Mouse (Mus musculus) heart, embryonic 16.5 days (tissue): ENCODE results near the gene Rpusd1. TPM values are rescaled to one million over a fixed set of nuclear protein-coding genes. Genes with fewer than 3 reads are reported as not detected.

Experiments used
- ATAC-seq: fragments of 200-750 bp; cut with Nextera tagmentation; replicated peaks from 2 replicates; pipeline ENCODE4 v1.8.0; 2017; ENCODE audit warnings: moderate number of reproducible peaks; ENCODE audit not compliant: insufficient read depth, low FRiP score; ENCODE audit errors: extremely low read depth
- H3K27ac ChIP-seq: fragments of 300-500 bp; sonication (generic); 2 replicates; pipeline ENCODE4 v1.5.1; 2014; ENCODE audit warnings: mild to moderate bottlenecking, low read length, control low read depth, moderate library complexity
- H3K27me3 ChIP-seq: fragments of 300-500 bp; sonication (generic); 2 replicates; pipeline ENCODE4 v1.6.1; 2014; ENCODE audit warnings: low read length, mixed read lengths; ENCODE audit not compliant: control insufficient read depth, insufficient read depth
- H3K36me3 ChIP-seq: fragments of 300-500 bp; sonication (generic); 2 replicates; pipeline ENCODE4 v1.6.1; 2014; ENCODE audit not compliant: control insufficient read depth, insufficient read depth
- H3K4me1 ChIP-seq: fragments of 300-500 bp; sonication (generic); 2 replicates; pipeline ENCODE4 v1.6.1; 2014; ENCODE audit warnings: low read length, mixed read lengths; ENCODE audit not compliant: control insufficient read depth, insufficient read depth
- H3K4me2 ChIP-seq: fragments of 300-500 bp; sonication (generic); 2 replicates; pipeline ENCODE4 v1.6.1; 2014; ENCODE audit warnings: low read depth, mild to moderate bottlenecking, control low read depth, low read length
- H3K4me3 ChIP-seq: fragments of 300-500 bp; sonication (generic); 2 replicates; pipeline ENCODE4 v1.5.1; 2014; ENCODE audit warnings: mild to moderate bottlenecking, control low read depth, low read length
- H3K9ac ChIP-seq: fragments of 300-500 bp; sonication (generic); 2 replicates; pipeline ENCODE4 v1.6.1; 2014; ENCODE audit warnings: low read length, control low read depth
- H3K9me3 ChIP-seq: fragments of 300-500 bp; sonication (generic); replicated peaks from 2 replicates; pipeline ENCODE4 v1.6.1; 2016; ENCODE audit warnings: low read length; ENCODE audit not compliant: control insufficient read depth
- WGBS: fragments of 180-500 bp; shearing (Covaris S2); extraction: QIAGEN DNeasy Blood & Tissue Kit; methylation state at CpG from one replicate; pipeline ENCODE4 v1.1.7; 2014; 5-methylcytosine and 5-hydroxymethylcytosine counted together
- polyA plus RNA-seq: library from polyadenylated mRNA; unstranded; fragments of >200 nt; fragmentation: Nextera tagmentation; extraction: Ambion mirVana; gene quantifications from 2 replicates; pipeline ENCODE4 v1.2.1, GENCODE M21; 2015

Rpusd1 gene
- polyA plus RNA-seq, 1 experiment from 2014 or later = 12.7 TPM

DNA sequence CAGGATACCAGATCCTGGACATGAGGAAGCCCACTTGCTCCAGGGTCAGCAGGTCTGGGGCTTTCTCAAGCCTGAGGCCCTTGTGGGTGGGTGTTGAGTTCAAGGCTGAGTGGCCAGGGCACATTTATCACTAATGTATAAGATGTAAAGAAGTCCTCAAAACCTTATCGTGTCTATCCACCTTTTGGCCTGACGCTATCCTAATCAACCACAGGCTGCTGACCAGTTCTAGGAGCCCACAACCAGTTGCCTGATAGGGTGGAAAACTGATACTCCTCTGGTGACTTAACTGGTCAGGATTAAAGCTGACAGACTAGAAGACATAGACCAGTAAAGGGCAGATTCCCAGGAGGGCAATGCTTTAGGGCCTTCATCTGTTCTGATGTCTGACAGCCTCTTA lies 17.5 kb upstream of the Rpusd1 start:
- no peak for ATAC-seq
- 73% methylated on average over 2 of the region's 2 CpGs for WGBS
- Histone ChIP-seq H3K27me3 (no peaks in the 10 kb centered on the region; the same call in 1 of the 2 replicates), H3K36me3 (no peaks in the 10 kb centered on the region), H3K4me2 (no peak overlapping the region), H3K9me3 (peaks cover 4% of the 10 kb centered on the region), H3K4me3 (no peak overlapping the region), H3K27ac (no peak overlapping the region), H3K4me1 (no peaks in the 10 kb centered on the region), H3K9ac (no peak overlapping the region)

DNA sequence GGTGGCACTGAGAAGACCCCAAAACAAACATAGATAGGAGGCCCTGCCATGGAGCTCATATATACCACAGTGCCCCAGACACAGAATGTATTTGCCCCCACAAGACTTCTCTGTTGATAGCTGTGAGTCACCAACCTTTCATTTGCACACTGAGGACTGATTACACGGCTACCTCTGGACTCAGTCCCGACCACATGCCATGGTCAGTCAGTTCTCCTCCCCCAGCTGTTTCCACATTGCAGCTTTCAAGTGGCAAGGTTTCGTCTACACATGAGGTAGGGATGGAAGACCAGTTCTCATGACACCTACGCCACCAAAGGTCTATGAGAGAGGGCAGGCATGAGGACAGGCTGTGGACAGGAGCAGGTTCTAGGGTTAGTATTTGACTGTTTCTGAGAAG lies 16.3 kb upstream of the Rpusd1 start:
- H3K4me2 ChIP-seq = no peak overlapping the region
- peaks cover under 1% of the 10 kb centered on the region; the same call in 1 of the 2 replicates for H3K27me3 ChIP-seq
- 54% methylated on average over 4 of the region's 4 CpGs for WGBS
- no peak overlapping the region for H3K27ac ChIP-seq
- no peaks in the 10 kb centered on the region for H3K4me1 ChIP-seq
- H3K9ac ChIP-seq = no peak overlapping the region
- H3K36me3 ChIP-seq = no peaks in the 10 kb centered on the region
- H3K9me3 ChIP-seq = peaks cover 4% of the 10 kb centered on the region
- H3K4me3 ChIP-seq = no peak overlapping the region
- no peak for ATAC-seq

DNA sequence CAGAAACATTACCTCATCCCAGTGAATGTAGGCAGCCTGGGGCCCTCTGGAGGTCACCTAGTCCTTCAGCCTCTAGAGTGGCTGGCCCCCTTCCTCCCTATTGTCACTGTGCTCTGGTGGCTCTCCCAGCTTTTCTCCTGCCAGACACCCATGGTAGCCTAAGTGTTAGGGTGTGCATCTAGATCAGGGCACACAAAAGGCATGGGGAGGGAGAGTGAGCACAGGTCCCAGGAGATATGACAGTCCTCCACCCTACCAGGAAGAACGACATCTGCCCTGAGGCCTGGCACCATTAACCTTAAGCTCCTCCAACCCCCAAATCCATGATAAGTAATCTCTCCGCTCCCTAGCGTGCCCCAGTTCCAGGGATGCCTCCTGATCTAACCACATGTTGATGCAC lies 11.8 kb upstream of the Rpusd1 start:
- ATAC-seq = no peak
- Histone ChIP-seq H3K36me3 (peaks cover 2% of the 10 kb centered on the region; the same call in 1 of the 2 replicates), H3K27me3 (peaks cover 23% of the 10 kb centered on the region), H3K4me3 (no peak overlapping the region), H3K9me3 (no peaks in the 10 kb centered on the region), H3K4me1 (0 out of 2 replicates have a peak, but pooled peaks cover 4% of the 10 kb centered on the region), H3K9ac (no peak overlapping the region), H3K4me2 (no peak overlapping the region), H3K27ac (no peak overlapping the region)
- WGBS = 53% methylated on average over 3 of the region's 3 CpGs

DNA sequence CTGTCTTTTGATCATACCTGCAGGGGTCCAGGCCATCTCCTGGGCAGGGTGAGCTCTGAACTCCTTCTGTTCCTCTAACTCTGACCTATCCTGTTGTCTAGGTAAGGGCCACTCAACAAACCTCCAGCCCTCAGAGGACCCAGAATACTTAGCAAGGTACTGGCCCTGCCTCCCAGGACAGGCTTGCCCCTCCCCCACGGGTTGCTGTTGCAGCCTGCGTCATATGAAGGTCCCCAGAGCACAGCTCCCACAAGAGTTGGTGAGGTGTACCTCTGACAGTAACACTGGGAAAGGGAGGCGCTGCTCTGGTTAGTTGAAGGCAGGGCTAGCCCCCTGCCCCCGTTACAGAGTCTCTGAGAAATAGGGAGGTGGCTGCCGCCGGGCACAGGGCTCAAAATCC lies 11.3 kb upstream of the Rpusd1 start:
- Histone ChIP-seq H3K9me3 (no peaks in the 10 kb centered on the region), H3K27me3 (peaks cover 23% of the 10 kb centered on the region), H3K4me3 (no peak overlapping the region), H3K36me3 (peaks cover 2% of the 10 kb centered on the region; the same call in 1 of the 2 replicates), H3K4me2 (no peak overlapping the region), H3K4me1 (0 out of 2 replicates have a peak, but pooled peaks cover 4% of the 10 kb centered on the region), H3K27ac (no peak overlapping the region), H3K9ac (no peak overlapping the region)
- ATAC-seq = no peak
- WGBS = 7% methylated on average over 6 of the region's 6 CpGs

DNA sequence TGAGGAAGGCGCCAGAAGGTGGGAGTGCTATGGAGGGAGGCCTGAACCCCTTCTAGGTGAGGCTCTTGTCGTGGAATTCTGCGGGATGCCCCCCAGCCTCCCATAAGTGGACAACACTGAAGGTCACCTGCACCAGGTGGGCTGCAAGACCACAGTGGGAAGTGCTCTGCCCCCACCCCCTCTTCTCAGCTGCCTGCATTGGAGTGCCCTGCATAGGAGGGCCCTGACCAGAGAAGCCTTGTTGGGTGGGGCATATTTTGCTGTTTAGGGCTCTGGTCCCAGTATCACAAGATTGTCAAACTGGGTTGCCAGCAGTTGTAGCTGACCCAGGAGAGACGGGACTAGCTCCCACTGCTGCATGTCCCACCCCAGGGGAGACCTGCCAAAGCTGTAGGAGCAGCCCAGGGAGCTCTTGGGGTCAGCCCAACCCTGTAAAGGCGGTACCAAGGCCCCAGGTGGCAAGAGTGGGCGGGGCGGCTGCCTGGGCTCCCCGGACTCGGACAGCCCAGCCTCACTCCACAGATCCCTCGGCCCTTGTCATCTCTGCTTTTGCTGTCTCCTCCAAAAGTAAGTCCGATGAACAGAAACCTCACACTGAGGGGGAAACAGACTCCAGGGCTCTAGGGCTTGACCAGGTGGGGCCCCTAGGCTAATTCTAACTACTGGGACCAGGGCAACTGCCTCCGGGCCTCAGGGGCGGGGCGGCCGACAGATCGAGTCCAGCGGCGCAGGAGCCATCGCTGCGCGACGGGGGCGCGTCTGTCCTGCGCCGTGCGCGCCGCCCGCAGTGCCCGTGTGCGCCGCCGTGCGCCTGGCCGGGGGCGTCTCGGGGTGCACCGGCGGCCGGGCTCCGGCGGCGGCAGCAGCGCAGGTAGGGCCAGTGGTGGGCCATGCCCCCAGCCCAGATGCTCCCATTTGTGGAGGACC lies 10.5 kb upstream of the Rpusd1 start, which contains the start of gene Gng13:
TSS of gene Gng13 (plus strand) at position 461 of the 927 bp plus-strand sequence.
- H3K27me3 ChIP-seq = peaks cover 23% of the 10 kb centered on the region
- WGBS = 2% methylated on average over 45 of the region's 45 CpGs
- H3K36me3 ChIP-seq = peaks cover 2% of the 10 kb centered on the region; the same call in 1 of the 2 replicates
- no peak within 1 kb of the TSS for H3K27ac ChIP-seq
- ATAC-seq = peak; percentile 54; the same call in 1 of the 2 replicates
- H3K9me3 ChIP-seq = no peaks in the 10 kb centered on the region
- H3K4me3 ChIP-seq = peak within 1 kb of the TSS; percentile 52
- 0 out of 2 replicates have a peak, but pooled peaks cover 4% of the 10 kb centered on the region for H3K4me1 ChIP-seq
- peak within 1 kb of the TSS; percentile 62 for H3K9ac ChIP-seq
- H3K4me2 ChIP-seq = peak within 1 kb of the TSS; percentile 79

DNA sequence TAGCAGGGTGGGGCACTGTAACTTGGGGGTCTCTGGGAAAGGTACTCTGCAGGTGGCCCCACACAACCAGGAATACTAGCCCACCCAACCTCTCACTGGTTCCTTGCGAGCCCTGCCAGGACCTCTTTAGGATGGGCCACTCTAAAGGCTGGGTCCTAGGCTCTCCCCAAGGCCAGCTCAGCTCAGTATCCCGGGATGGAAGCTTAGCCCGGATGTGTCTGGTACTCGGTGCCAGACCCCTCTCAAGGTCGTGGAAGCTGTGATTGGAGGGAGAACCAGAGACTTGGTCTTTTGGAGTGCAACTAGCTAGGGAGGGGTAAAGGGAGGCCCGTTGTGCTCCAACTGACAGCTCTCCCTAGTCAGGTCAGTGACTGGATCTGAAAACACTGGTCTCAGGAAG lies 9.8 kb upstream of the Rpusd1 start:
- Histone ChIP-seq H3K4me3 (peak overlapping the region; percentile 52), H3K27ac (no peak overlapping the region), H3K9ac (peak overlapping the region; percentile 62; the same call in 1 of the 2 replicates), H3K27me3 (peaks cover 23% of the 10 kb centered on the region), H3K36me3 (peaks cover 2% of the 10 kb centered on the region; the same call in 1 of the 2 replicates), H3K4me2 (peak overlapping the region; percentile 79), H3K9me3 (no peaks in the 10 kb centered on the region), H3K4me1 (0 out of 2 replicates have a peak, but pooled peaks cover 4% of the 10 kb centered on the region)
- 19% methylated on average over 6 of the region's 6 CpGs for WGBS
- ATAC-seq = no peak

DNA sequence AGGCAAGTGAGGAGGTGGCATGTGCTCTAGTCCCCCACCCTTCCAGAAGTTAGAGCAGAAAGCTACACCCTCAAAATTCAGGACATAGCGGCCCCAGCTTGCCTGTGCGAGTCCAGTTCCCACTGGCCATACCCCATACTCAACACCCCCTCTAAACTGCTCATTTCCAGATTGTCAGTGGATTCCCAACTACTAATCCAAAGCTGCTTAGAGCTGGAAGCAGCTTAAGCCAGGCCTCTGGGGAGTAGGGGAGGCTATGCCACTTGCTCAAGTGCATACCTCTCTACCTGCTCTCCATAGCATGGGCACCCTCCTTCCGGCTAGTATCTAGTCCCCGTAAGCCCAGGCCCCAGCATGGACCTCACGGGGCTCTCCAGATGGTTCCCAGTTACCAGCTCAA lies 6.0 kb upstream of the Rpusd1 start:
- 95% methylated on average over 5 of the region's 5 CpGs for WGBS

DNA sequence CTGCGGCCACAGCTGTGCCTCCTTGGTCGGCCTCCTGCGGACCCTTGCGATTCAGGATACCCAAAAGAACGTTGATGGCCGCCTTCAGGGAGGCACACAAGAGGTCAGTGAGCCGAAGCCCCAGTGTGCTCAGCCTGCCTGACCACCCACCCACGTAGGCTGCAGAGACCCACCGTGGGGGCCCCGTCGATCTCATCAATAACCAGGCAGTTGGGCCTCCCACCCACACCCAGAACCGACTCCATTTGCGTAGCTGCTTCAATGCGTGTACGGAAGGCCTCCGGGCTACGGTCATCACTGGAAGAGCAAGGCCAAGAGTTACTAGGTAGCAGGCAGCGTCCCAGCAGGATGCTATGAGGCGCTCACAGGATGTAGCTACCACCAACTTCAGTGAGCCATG lies 4.0 kb upstream of the Rpusd1 start:
- Histone ChIP-seq H3K4me1 (peaks cover 17% of the 10 kb centered on the region), H3K9ac (no peak overlapping the region), H3K4me3 (no peak overlapping the region), H3K36me3 (peaks cover 2% of the 10 kb centered on the region; the same call in 1 of the 2 replicates), H3K27ac (no peak overlapping the region), H3K4me2 (no peak overlapping the region), H3K9me3 (no peaks in the 10 kb centered on the region), H3K27me3 (no peaks in the 10 kb centered on the region; the same call in 1 of the 2 replicates)
- whole genome bisulfite sequencing = 94% methylated on average over 19 of the region's 19 CpGs
- ATAC-seq = no peak

More for the DNA sequence above, 6.0 kb upstream of the Rpusd1 start:
- H3K27me3 ChIP-seq = peaks cover 19% of the 10 kb centered on the region
- no peak overlapping the region for H3K27ac ChIP-seq
- H3K4me3 ChIP-seq = no peak overlapping the region
- H3K9me3 ChIP-seq = no peaks in the 10 kb centered on the region
- ATAC-seq = no peak
- peaks cover 10% of the 10 kb centered on the region for H3K4me1 ChIP-seq
- H3K9ac ChIP-seq = no peak overlapping the region
- no peak overlapping the region for H3K4me2 ChIP-seq
- H3K36me3 ChIP-seq = peaks cover 2% of the 10 kb centered on the region; the same call in 1 of the 2 replicates

DNA sequence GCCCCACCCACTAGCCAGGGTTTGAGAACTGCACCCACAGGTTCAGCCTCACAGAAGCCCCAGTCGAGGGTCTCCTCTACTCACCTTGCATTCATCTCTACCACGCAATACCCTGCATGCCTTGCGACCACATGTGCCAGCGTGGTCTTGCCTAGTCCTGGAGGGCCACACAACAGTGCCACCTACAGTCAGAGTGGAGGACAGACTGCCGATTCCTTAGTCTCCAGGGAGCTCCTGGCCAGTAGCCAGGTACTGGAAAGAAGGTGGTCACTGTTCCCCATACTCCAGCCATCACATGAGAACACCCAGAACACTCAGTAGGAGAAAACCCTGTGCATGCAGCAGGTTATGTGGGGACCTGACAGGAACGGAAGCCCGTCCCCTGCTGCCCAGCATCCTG lies 3.6 kb upstream of the Rpusd1 start:
- Histone ChIP-seq H3K27ac (no peak overlapping the region), H3K4me2 (no peak overlapping the region), H3K9ac (no peak overlapping the region), H3K9me3 (no peaks in the 10 kb centered on the region), H3K4me1 (peaks cover 18% of the 10 kb centered on the region), H3K36me3 (peaks cover 2% of the 10 kb centered on the region; the same call in 1 of the 2 replicates), H3K27me3 (no peaks in the 10 kb centered on the region; the same call in 1 of the 2 replicates), H3K4me3 (no peak overlapping the region)
- ATAC-seq = no peak
- WGBS = 77% methylated on average over 7 of the region's 7 CpGs
